Mouse (Mus musculus) forebrain, embryonic 16.5 days (tissue): Measurements from ENCODE around the gene Trpv2. TPM values are rescaled to one million over a fixed set of nuclear protein-coding genes. Genes with fewer than 3 reads are reported as not detected.

Experiments used
- ATAC-seq: fragments of 200-750 bp; cut with Nextera tagmentation; 2 replicates; pipeline ENCODE4 v1.8.0; 2017; ENCODE audit warnings: mild to moderate bottlenecking, moderate library complexity
- H3K27ac ChIP-seq: fragments of 300-500 bp; sonication (generic); 2 replicates; pipeline ENCODE4 v1.5.1; 2014; ENCODE audit warnings: low read length, control low read depth
- H3K27me3 ChIP-seq: fragments of 300-500 bp; sonication (generic); replicated peaks from 2 replicates; pipeline ENCODE4 v1.6.1; 2014; ENCODE audit warnings: low read length; ENCODE audit not compliant: control insufficient read depth, insufficient read depth
- H3K36me3 ChIP-seq: fragments of 300-500 bp; sonication (generic); 2 replicates; pipeline ENCODE4 v1.6.1; 2014; ENCODE audit not compliant: control insufficient read depth, insufficient read depth
- H3K4me1 ChIP-seq: fragments of 300-500 bp; sonication (generic); replicated peaks from 2 replicates; pipeline ENCODE4 v1.6.1; 2014; ENCODE audit warnings: low read length; ENCODE audit not compliant: control insufficient read depth, insufficient read depth
- H3K4me2 ChIP-seq: fragments of 300-500 bp; sonication (generic); 2 replicates; pipeline ENCODE4 v1.6.1; 2014; ENCODE audit warnings: mild to moderate bottlenecking, low read length, control low read depth
- H3K4me3 ChIP-seq: fragments of 300-500 bp; sonication (generic); replicated peaks from 2 replicates; pipeline ENCODE4 v1.5.1; 2014; ENCODE audit warnings: mild to moderate bottlenecking, low read length, control low read depth
- H3K9ac ChIP-seq: fragments of 300-500 bp; sonication (generic); replicated peaks from 2 replicates; pipeline ENCODE4 v1.6.1; 2014; ENCODE audit warnings: low read depth, low read length, control low read depth
- H3K9me3 ChIP-seq: fragments of 300-500 bp; sonication (generic); 2 replicates; pipeline ENCODE4 v1.6.1; 2016; ENCODE audit warnings: low read length; ENCODE audit not compliant: control insufficient read depth
- WGBS: fragments of 180-500 bp; shearing (Covaris S2); extraction: QIAGEN DNeasy Blood & Tissue Kit; methylation state at CpG from one replicate; pipeline ENCODE4 v1.1.7; 2014; 5-methylcytosine and 5-hydroxymethylcytosine counted together
- polyA plus RNA-seq: library from polyadenylated mRNA; unstranded; fragments of >200 nt; fragmentation: Nextera tagmentation; extraction: Ambion mirVana; gene quantifications from 2 replicates; pipeline ENCODE4 v1.2.1, GENCODE M21; 2015

The Trpv2 gene
- polyA plus RNA-seq, 1 experiment from 2014 or later, result 27.2 TPM

DNA sequence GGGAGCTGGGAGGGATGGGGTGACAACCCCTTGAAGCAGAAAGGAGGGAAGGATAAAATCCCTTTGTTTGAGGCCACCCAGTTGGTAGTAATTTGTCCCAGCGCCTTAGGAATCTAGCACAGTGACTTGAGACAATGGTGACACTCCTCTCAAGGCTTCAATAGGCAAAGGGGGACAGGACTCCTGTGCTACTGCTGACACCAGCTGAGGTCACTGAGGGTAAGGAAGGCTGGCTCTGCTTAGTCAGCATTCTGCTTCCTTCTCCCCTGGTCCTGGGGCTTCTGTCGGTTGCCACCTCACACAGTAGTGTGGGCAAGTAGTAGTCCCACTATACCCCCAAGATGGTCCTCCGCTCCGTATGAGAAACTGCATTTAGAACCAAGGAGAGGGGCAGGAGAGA lies 56.9 kb downstream of the Trpv2 start:
- H3K9me3 ChIP-seq, result no peaks in the 10 kb centered on the region
- no peaks in the 10 kb centered on the region for H3K36me3 ChIP-seq
- H3K4me2 ChIP-seq, result no peak overlapping the region
- WGBS, result 28% methylated on average over 4 of the region's 4 CpGs
- peaks cover 29% of the 10 kb centered on the region for H3K4me1 ChIP-seq
- ATAC-seq, result no peak
- no peak overlapping the region; the same call in 1 of the 2 replicates for H3K27ac ChIP-seq
- no peak overlapping the region for H3K4me3 ChIP-seq
- H3K27me3 ChIP-seq, result no peaks in the 10 kb centered on the region
- no peak overlapping the region for H3K9ac ChIP-seq

GRCm38 (mm10) chr11:62635406-62635805 lies 61.1 kb downstream of the Trpv2 start:
- H3K4me1 ChIP-seq, result peaks cover 12% of the 10 kb centered on the region
- 81% methylated on average over 3 of the region's 3 CpGs for whole genome bisulfite sequencing
- no peak overlapping the region for H3K4me2 ChIP-seq
- H3K27ac ChIP-seq, result no peak overlapping the region
- H3K9ac ChIP-seq, result no peak overlapping the region
- no peaks in the 10 kb centered on the region for H3K36me3 ChIP-seq
- H3K27me3 ChIP-seq, result no peaks in the 10 kb centered on the region
- no peaks in the 10 kb centered on the region for H3K9me3 ChIP-seq
- no peak for ATAC-seq
- no peak overlapping the region for H3K4me3 ChIP-seq

- Histone ChIP-seq H3K27ac (no peak overlapping the region), H3K4me1 (peaks cover 3% of the 10 kb centered on the region; the same call in 1 of the 2 replicates), H3K36me3 (no peaks in the 10 kb centered on the region), H3K9ac (no peak overlapping the region), H3K9me3 (no peaks in the 10 kb centered on the region), H3K27me3 (no peaks in the 10 kb centered on the region), H3K4me3 (no peak overlapping the region), H3K4me2 (no peak overlapping the region)
- WGBS, result 65% methylated on average over 11 of the region's 11 CpGs
- ATAC-seq, result no peak
These were observed 62.0 kb downstream of the Trpv2 start for GRCm38 (mm10) chr11:62636105-62636839.

DNA sequence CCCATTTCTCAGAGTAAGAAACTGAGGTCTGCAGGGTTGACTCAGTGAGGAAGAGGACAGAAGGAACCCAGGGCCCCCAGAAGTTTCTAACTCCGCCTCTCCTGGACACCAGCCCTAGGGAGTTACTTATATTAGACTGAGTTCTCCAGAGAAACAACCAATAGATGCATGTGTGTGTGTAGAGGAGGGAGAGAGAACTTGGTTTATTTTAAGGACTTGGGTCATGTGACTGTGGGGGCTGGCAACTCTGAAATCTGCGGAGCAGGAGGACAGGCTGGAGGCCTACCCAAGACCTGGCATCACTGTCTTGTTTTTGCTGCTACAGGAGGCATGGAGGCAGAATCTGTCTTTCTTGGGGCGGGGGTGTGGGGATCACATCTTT lies 62.5 kb downstream of the Trpv2 start:
- WGBS, result 83% methylated on average over 3 of the region's 3 CpGs
- Histone ChIP-seq H3K9ac (no peak overlapping the region), H3K9me3 (no peaks in the 10 kb centered on the region), H3K4me3 (no peak overlapping the region), H3K27ac (no peak overlapping the region), H3K36me3 (no peaks in the 10 kb centered on the region), H3K4me1 (0 out of 2 replicates have a peak, but pooled peaks cover 2% of the 10 kb centered on the region), H3K4me2 (no peak overlapping the region), H3K27me3 (no peaks in the 10 kb centered on the region)
- no peak for ATAC-seq

GRCm38 (mm10) chr11:62637401-62637800 lies 63.1 kb downstream of the Trpv2 start:
- H3K27ac ChIP-seq, result no peak overlapping the region
- H3K36me3 ChIP-seq, result no peaks in the 10 kb centered on the region
- H3K9me3 ChIP-seq, result no peaks in the 10 kb centered on the region
- no peak overlapping the region for H3K4me2 ChIP-seq
- H3K4me3 ChIP-seq, result no peak overlapping the region
- peaks cover 4% of the 10 kb centered on the region; the same call in 1 of the 2 replicates for H3K4me1 ChIP-seq
- no peaks in the 10 kb centered on the region for H3K27me3 ChIP-seq
- no peak overlapping the region for H3K9ac ChIP-seq
- 84% methylated on average over 5 of the region's 5 CpGs for WGBS
- ATAC-seq, result no peak

GRCm38 (mm10) chr11:62637806-62638205 lies 63.5 kb downstream of the Trpv2 start:
- H3K4me3 ChIP-seq, result no peak overlapping the region
- no peak overlapping the region for H3K9ac ChIP-seq
- H3K9me3 ChIP-seq, result no peaks in the 10 kb centered on the region
- H3K36me3 ChIP-seq, result no peaks in the 10 kb centered on the region
- no peak overlapping the region for H3K27ac ChIP-seq
- H3K27me3 ChIP-seq, result no peaks in the 10 kb centered on the region
- 83% methylated on average over 6 of the region's 6 CpGs for WGBS
- peaks cover 6% of the 10 kb centered on the region; the same call in 1 of the 2 replicates for H3K4me1 ChIP-seq
- H3K4me2 ChIP-seq, result no peak overlapping the region
- ATAC-seq, result no peak

DNA sequence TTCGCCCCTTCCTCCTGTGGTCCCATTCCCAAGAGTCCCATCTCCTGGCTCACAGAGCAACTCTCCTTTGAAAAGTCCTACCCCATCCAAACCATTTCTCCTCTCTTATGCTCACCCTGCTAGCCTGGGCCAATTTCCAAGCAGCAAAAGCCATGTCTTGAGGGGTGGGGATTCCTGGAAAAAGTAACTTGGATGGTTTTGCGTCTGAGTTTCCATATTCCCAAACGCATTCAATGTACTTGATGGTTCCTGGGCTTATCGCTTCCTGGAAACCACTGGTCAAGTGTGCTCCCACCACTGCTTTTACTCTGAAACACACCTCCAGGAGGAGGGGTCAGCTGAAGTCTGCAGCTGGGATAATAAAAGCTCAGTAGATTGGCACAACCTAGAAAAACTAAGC lies 64.1 kb downstream of the Trpv2 start:
- Histone ChIP-seq H3K4me1 (peaks cover 8% of the 10 kb centered on the region; the same call in 1 of the 2 replicates), H3K27me3 (no peaks in the 10 kb centered on the region), H3K4me2 (no peak overlapping the region), H3K36me3 (no peaks in the 10 kb centered on the region), H3K27ac (no peak overlapping the region), H3K4me3 (no peak overlapping the region), H3K9ac (no peak overlapping the region), H3K9me3 (no peaks in the 10 kb centered on the region)
- ATAC-seq, result no peak
- WGBS, result 89% methylated on average over 4 of the region's 4 CpGs

DNA sequence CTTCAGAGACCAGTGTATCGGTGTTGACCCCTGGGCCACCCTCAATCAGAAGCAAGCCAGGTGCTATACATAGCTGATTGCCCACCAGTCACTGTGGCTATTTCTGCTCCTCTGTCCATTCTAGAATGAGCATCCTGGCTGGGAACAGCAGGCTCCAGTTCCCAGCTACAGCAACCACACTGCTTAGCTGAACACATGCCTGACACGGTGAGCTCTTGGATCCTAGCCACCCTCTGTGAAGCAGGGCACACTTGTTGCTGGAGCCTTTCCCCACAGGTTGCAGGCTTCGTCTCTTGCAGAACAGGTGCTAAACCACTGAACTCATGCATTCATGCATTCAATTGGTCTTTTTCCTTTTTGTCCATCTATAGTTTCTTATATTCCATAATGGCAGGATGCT lies 66.1 kb downstream of the Trpv2 start:
- 63% methylated on average over 3 of the region's 3 CpGs for WGBS
- peaks cover 20% of the 10 kb centered on the region for H3K4me1 ChIP-seq

GRCm38 (mm10) chr11:62642023-62642844 lies 67.9 kb downstream of the Trpv2 start:
- Histone ChIP-seq H3K27ac (no peak overlapping the region), H3K4me1 (peaks cover 37% of the 10 kb centered on the region), H3K36me3 (no peaks in the 10 kb centered on the region), H3K27me3 (no peaks in the 10 kb centered on the region), H3K9ac (no peak overlapping the region), H3K4me2 (no peak overlapping the region), H3K9me3 (no peaks in the 10 kb centered on the region), H3K4me3 (no peak overlapping the region)
- 41% methylated on average over 11 of the region's 11 CpGs for WGBS
- ATAC-seq, result no peak

More for the DNA sequence above, 66.1 kb downstream of the Trpv2 start:
- Histone ChIP-seq H3K4me2 (no peak overlapping the region), H3K27me3 (no peaks in the 10 kb centered on the region), H3K9ac (no peak overlapping the region), H3K27ac (no peak overlapping the region), H3K9me3 (no peaks in the 10 kb centered on the region), H3K4me3 (no peak overlapping the region), H3K36me3 (no peaks in the 10 kb centered on the region)
- ATAC-seq, result no peak
